Mouse (Mus musculus): ENCODE results near the gene Actrt1.

The Actrt1 gene

GRCm38 (mm10) chrX:46328707-46329106 is at the start of gene Actrt1:
Gene Actrt1 (plus strand): TSS chrX:46329007.
- DNase-seq (ENCODE audit: low read depth, low spot score): no peak

GRCm38 (mm10) chrX:46331463-46332115 is 2.8 kb downstream of the Actrt1 start:
- DNase-seq (ENCODE audit: low read depth, low spot score): no peak

All from brain, adult 2 months (tissue).